Mouse (Mus musculus): Measurements from ENCODE around the gene Olfr1221. TPM values are rescaled to one million over a fixed set of nuclear protein-coding genes. Genes with fewer than 3 reads are reported as not detected.

Olfr1221 gene
- not detected in 4 replicates for total RNA-seq (2023)

GRCm38 (mm10) chr2:89117183-89117582, at the start of gene Olfr1221:
Gene Olfr1221 (minus strand): TSS chr2:89117283.

DNA sequence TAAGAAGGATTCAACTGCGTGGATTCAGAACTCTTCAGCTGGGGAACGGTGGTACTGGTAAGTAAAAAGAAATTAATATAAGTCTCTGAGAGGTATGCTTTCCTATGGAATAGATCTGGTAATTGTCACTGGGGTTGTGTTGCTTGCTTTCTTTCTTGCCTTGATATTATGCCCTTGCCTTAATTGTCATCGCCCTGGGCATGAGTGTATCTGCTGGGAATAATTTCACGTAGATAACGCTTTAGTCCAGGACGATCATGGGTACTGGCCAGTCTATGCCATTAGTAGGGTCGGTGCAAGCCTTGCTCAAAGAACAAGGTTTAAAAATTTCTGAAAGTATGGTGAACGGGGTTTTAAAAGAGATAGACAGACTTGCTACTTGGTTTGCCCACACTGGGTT, 46.9 kb upstream of the Olfr1221 start, which contains the start of gene Olfr1224-ps1:
Olfr1224-ps1 (minus strand) TSS at position 101 of the 400 bp plus-strand sequence.

DNA sequence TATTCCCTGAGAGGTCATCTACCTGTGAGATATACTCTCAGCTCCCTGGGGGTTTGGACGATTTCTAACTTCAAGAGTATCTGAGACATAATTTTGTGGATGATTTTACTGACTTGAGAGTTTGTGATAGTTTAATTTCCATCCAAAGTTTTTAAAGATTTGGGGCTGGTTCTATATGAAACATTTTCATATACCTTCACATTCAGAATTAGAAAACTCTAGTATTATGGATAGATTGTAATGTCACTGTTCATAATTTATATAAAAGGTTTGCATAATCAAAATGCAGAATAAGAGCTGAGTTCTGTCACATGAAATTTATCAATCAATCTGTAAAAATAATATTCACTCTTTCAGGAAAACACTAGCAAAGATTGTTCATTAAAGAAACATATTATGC, 34.4 kb upstream of the Olfr1221 start, which contains the start of gene Olfr1223:
Olfr1223 (minus strand) TSS at position 101 of the 400 bp plus-strand sequence.

DNA sequence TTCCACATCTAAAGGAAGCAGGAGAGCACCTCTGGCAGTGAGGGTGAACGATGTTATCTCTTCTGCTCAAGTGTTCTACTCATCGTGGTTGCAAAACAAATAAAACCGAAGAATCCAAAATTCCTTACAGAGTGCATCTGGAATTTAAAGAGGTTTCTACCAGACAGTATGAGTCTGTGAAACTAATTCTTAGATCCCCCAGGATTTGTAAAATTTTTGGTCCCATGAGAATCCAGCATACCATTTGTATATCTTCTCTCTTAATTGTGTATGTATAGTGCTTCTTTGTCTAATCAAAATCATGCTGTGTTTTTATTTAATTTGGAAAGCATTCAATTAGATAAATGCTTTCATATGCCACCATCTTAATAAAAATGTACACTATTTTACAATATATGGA, 15.9 kb upstream of the Olfr1221 start, which contains the start of gene Olfr1222:
Olfr1222 (minus strand) TSS at position 101 of the 400 bp plus-strand sequence.

GRCm38 (mm10) chr2:89106735-89107134, 10.3 kb downstream of the Olfr1221 start, which contains the start of gene Olfr1220:
Gene Olfr1220 (minus strand): TSS chr2:89106835.

GRCm38 (mm10) chr2:89083413-89083812, 33.7 kb downstream of the Olfr1221 start, which contains the start of gene Olfr1219:
Gene Olfr1219 (minus strand): TSS chr2:89083513.

GRCm38 (mm10) chr2:89061087-89061486, 56.0 kb downstream of the Olfr1221 start, which contains the start of gene Olfr1218:
Gene Olfr1218 (minus strand): TSS chr2:89061187.

Other genes with a start within 250 kb of the Olfr1221 start
- not detected in 4 replicates for gene Olfr1208, start 215.0 kb downstream of the Olfr1221 start, total RNA-seq (2023)
- gene Olfr1209, start 202.1 kb downstream of the Olfr1221 start, total RNA-seq (2023), result not detected in 4 replicates
- gene Olfr1211, start 179.2 kb downstream of the Olfr1221 start, total RNA-seq (2023), result not detected in 4 replicates
- gene Olfr1212, start 163.3 kb downstream of the Olfr1221 start, total RNA-seq (2023), result not detected in 4 replicates
- not detected in 4 replicates for gene Gm13762, start 137.0 kb downstream of the Olfr1221 start, total RNA-seq (2023)
- not detected in 4 replicates for gene Olfr1214, start 124.6 kb downstream of the Olfr1221 start, total RNA-seq (2023)
- gene Olfr1215, start 110.3 kb downstream of the Olfr1221 start, total RNA-seq (2023), result not detected in 4 replicates
- not detected in 4 replicates for gene Olfr1216, start 98.9 kb downstream of the Olfr1221 start, total RNA-seq (2023)
- not detected in 4 replicates for gene Olfr1217, start 85.2 kb downstream of the Olfr1221 start, total RNA-seq (2023)
- not detected in 4 replicates for gene Olfr1218, start 56.1 kb downstream of the Olfr1221 start, total RNA-seq (2023)
- gene Olfr1219, start 33.8 kb downstream of the Olfr1221 start, total RNA-seq (2023), result not detected in 4 replicates
- gene Olfr1220, start 10.4 kb downstream of the Olfr1221 start, total RNA-seq (2023), result not detected in 4 replicates
- not detected in 4 replicates for gene Olfr1222, start 15.8 kb upstream of the Olfr1221 start, total RNA-seq (2023)
- gene Olfr1223, start 34.3 kb upstream of the Olfr1221 start, total RNA-seq (2023), result not detected in 4 replicates
- not detected in 4 replicates for gene Olfr1224-ps1, start 46.8 kb upstream of the Olfr1221 start, total RNA-seq (2023)
- not detected in 4 replicates for gene Olfr1225, start 57.4 kb upstream of the Olfr1221 start, total RNA-seq (2023)
- not detected in 4 replicates for gene Olfr1226, start 82.8 kb upstream of the Olfr1221 start, total RNA-seq (2023)
- gene Olfr1228, start 136.8 kb upstream of the Olfr1221 start, total RNA-seq (2023), result not detected in 4 replicates
- gene Olfr1229, start 170.7 kb upstream of the Olfr1221 start, total RNA-seq (2023), result not detected in 4 replicates
- gene Olfr1230, start 180.0 kb upstream of the Olfr1221 start, total RNA-seq (2023), result not detected in 4 replicates
- not detected in 4 replicates for gene Olfr1231, start 189.8 kb upstream of the Olfr1221 start, total RNA-seq (2023)
- not detected in 4 replicates for gene Olfr1232, start 212.4 kb upstream of the Olfr1221 start, total RNA-seq (2023)
- not detected in 4 replicates for gene Olfr1233, start 225.1 kb upstream of the Olfr1221 start, total RNA-seq (2023)
- gene Olfr1234, start 247.6 kb upstream of the Olfr1221 start, total RNA-seq (2023), result not detected in 4 replicates

All from B cell, adult 62 days (primary cell).